Mouse (Mus musculus) lung, embryonic 15.5 days (tissue): Measurements from ENCODE around the gene Pacs2. TPM values are rescaled to one million over a fixed set of nuclear protein-coding genes. Genes with fewer than 3 reads are reported as not detected.

ENCODE experiments used
- ATAC-seq: fragments of 200-750 bp; cut with Nextera tagmentation; 2 replicates; pipeline ENCODE4 v1.8.0; 2017; ENCODE audit warnings: moderate number of reproducible peaks, borderline replicate concordance; ENCODE audit not compliant: low FRiP score, low TSS enrichment; ENCODE audit errors: extremely low read depth
- H3K27ac ChIP-seq: fragments of 300-500 bp; sonication (generic); 2 replicates; pipeline ENCODE4 v1.5.1; 2015; ENCODE audit warnings: moderate library complexity, mild to moderate bottlenecking, inconsistent platforms
- H3K27me3 ChIP-seq: fragments of 300-500 bp; sonication (generic); 2 replicates; pipeline ENCODE4 v1.6.1; 2015; ENCODE audit warnings: inconsistent platforms
- H3K36me3 ChIP-seq: fragments of 300-500 bp; sonication (generic); 2 replicates; pipeline ENCODE4 v1.6.1; 2015; ENCODE audit warnings: inconsistent platforms
- H3K4me1 ChIP-seq: fragments of 300-500 bp; sonication (generic); 2 replicates; pipeline ENCODE4 v1.6.1; 2015; ENCODE audit warnings: inconsistent platforms
- H3K4me2 ChIP-seq: fragments of 300-500 bp; sonication (generic); 2 replicates; pipeline ENCODE4 v1.6.1; 2015; ENCODE audit warnings: inconsistent platforms, mild to moderate bottlenecking, moderate library complexity
- H3K4me3 ChIP-seq: fragments of 300-500 bp; sonication (generic); 2 replicates; pipeline ENCODE4 v1.5.1; 2015; ENCODE audit warnings: mild to moderate bottlenecking, inconsistent platforms
- H3K9ac ChIP-seq: fragments of 300-500 bp; sonication (generic); 2 replicates; pipeline ENCODE4 v1.6.1; 2015; ENCODE audit warnings: inconsistent platforms
- H3K9me3 ChIP-seq: fragments of 300-500 bp; sonication (generic); 2 replicates; pipeline ENCODE4 v1.6.1; 2016; ENCODE audit warnings: inconsistent platforms
- WGBS: fragments of 180-500 bp; shearing (Covaris S2); methylation state at CpG from one replicate; pipeline ENCODE4 v1.1.7; 2015; 5-methylcytosine and 5-hydroxymethylcytosine counted together
- polyA plus RNA-seq: library from polyadenylated mRNA; unstranded; fragments of >200 nt; fragmentation: Nextera tagmentation; extraction: Ambion mirVana; gene quantifications from 2 replicates; pipeline ENCODE4 v1.2.1, GENCODE M21; 2015

The Pacs2 gene
- polyA plus RNA-seq, 1 experiment from 2014 or later: 13.2 TPM

GRCm38 (mm10) chr12:112991444-112991843 is 22.9 kb upstream of the Pacs2 start:
- Histone ChIP-seq H3K4me1 (no peaks in the 10 kb centered on the region), H3K9ac (no peak overlapping the region), H3K4me2 (no peak overlapping the region), H3K27ac (no peak overlapping the region), H3K4me3 (no peak overlapping the region), H3K36me3 (peaks cover 37% of the 10 kb centered on the region), H3K27me3 (no peaks in the 10 kb centered on the region), H3K9me3 (no peaks in the 10 kb centered on the region)
- 82% methylated on average over 2 of the region's 2 CpGs for WGBS
- no peak for ATAC-seq

GRCm38 (mm10) chr12:112994153-112994552 is 20.2 kb upstream of the Pacs2 start:
- no peak overlapping the region for H3K4me2 ChIP-seq
- no peak for ATAC-seq
- H3K9ac ChIP-seq: no peak overlapping the region
- H3K36me3 ChIP-seq: peaks cover 22% of the 10 kb centered on the region
- H3K4me1 ChIP-seq: peaks cover 12% of the 10 kb centered on the region
- H3K4me3 ChIP-seq: no peak overlapping the region
- no peaks in the 10 kb centered on the region for H3K9me3 ChIP-seq
- WGBS: 61% methylated on average over 4 of the region's 4 CpGs
- H3K27me3 ChIP-seq: no peaks in the 10 kb centered on the region
- H3K27ac ChIP-seq: no peak overlapping the region

- Histone ChIP-seq H3K4me1 (peaks cover 24% of the 10 kb centered on the region), H3K36me3 (0 out of 2 replicates have a peak, but pooled peaks cover 5% of the 10 kb centered on the region), H3K9me3 (no peaks in the 10 kb centered on the region), H3K9ac (peak overlapping the region; percentile 95), H3K27me3 (no peaks in the 10 kb centered on the region), H3K4me2 (peak overlapping the region; percentile 61), H3K27ac (peak overlapping the region; percentile 96), H3K4me3 (peak overlapping the region; percentile 87)
- under 1% methylated on average over 56 of the region's 56 CpGs for WGBS
- ATAC-seq: no peak
These were observed 14.6 kb upstream of the Pacs2 start for GRCm38 (mm10) chr12:112999569-113000293.

GRCm38 (mm10) chr12:113000294-113001132 is 13.8 kb upstream of the Pacs2 start, which contains the start of gene Brf1:
Gene Brf1, minus strand, starts transcription at chr12:113000704.
- Histone ChIP-seq H3K27ac (peak within 1 kb of the TSS; percentile 96), H3K36me3 (0 out of 2 replicates have a peak, but pooled peaks cover 2% of the 10 kb centered on the region), H3K27me3 (no peaks in the 10 kb centered on the region), H3K4me3 (peak within 1 kb of the TSS; percentile 87), H3K9me3 (no peaks in the 10 kb centered on the region), H3K9ac (peak within 1 kb of the TSS; percentile 95), H3K4me1 (peaks cover 24% of the 10 kb centered on the region), H3K4me2 (peak within 1 kb of the TSS; percentile 64)
- WGBS: under 1% methylated on average over 84 of the region's 96 CpGs
- peak; percentile 97 for ATAC-seq

GRCm38 (mm10) chr12:113001133-113001474 is 13.2 kb upstream of the Pacs2 start:
- Histone ChIP-seq H3K27ac (peak overlapping the region; percentile 96), H3K4me2 (peak overlapping the region; percentile 64), H3K27me3 (no peaks in the 10 kb centered on the region), H3K36me3 (no peaks in the 10 kb centered on the region), H3K9me3 (no peaks in the 10 kb centered on the region), H3K4me3 (peak overlapping the region; percentile 87), H3K4me1 (peaks cover 24% of the 10 kb centered on the region), H3K9ac (peak overlapping the region; percentile 40)
- WGBS: 3% methylated on average over 5 of the region's 5 CpGs
- ATAC-seq: no peak; the same call in 1 of the 2 replicates

GRCm38 (mm10) chr12:113002667-113003066 is 11.6 kb upstream of the Pacs2 start:
- no peak overlapping the region for H3K9ac ChIP-seq
- H3K4me3 ChIP-seq: no peak overlapping the region
- no peak overlapping the region for H3K27ac ChIP-seq
- 41% methylated on average over 2 of the region's 2 CpGs for WGBS
- ATAC-seq: no peak
- H3K9me3 ChIP-seq: no peaks in the 10 kb centered on the region
- H3K4me2 ChIP-seq: no peak overlapping the region
- H3K4me1 ChIP-seq: peaks cover 24% of the 10 kb centered on the region
- H3K27me3 ChIP-seq: no peaks in the 10 kb centered on the region
- no peaks in the 10 kb centered on the region for H3K36me3 ChIP-seq

- H3K9ac ChIP-seq: no peak overlapping the region
- 74% methylated on average over 8 of the region's 8 CpGs for WGBS
These were observed 10.3 kb upstream of the Pacs2 start for GRCm38 (mm10) chr12:113004011-113004410.

GRCm38 (mm10) chr12:113004993-113005392 is 9.3 kb upstream of the Pacs2 start:
- H3K9ac ChIP-seq: no peak overlapping the region
- 30% methylated on average over 4 of the region's 4 CpGs for WGBS

More at GRCm38 (mm10) chr12:113004011-113004410, 10.3 kb upstream of the Pacs2 start:
- no peaks in the 10 kb centered on the region for H3K36me3 ChIP-seq
- H3K27me3 ChIP-seq: no peaks in the 10 kb centered on the region
- H3K4me1 ChIP-seq: peaks cover 14% of the 10 kb centered on the region
- H3K4me3 ChIP-seq: no peak overlapping the region
- H3K27ac ChIP-seq: no peak overlapping the region
- no peaks in the 10 kb centered on the region for H3K9me3 ChIP-seq
- no peak for ATAC-seq
- no peak overlapping the region for H3K4me2 ChIP-seq

GRCm38 (mm10) chr12:113011702-113012360 is 2.5 kb upstream of the Pacs2 start:
- no peak overlapping the region for H3K9ac ChIP-seq
- ATAC-seq: no peak
- H3K4me1 ChIP-seq: peaks cover 24% of the 10 kb centered on the region
- H3K4me3 ChIP-seq: no peak overlapping the region
- WGBS: 65% methylated on average over 6 of the region's 6 CpGs
- H3K9me3 ChIP-seq: no peaks in the 10 kb centered on the region
- H3K36me3 ChIP-seq: no peaks in the 10 kb centered on the region
- H3K27ac ChIP-seq: peak overlapping the region; percentile 5; the same call in 1 of the 2 replicates
- H3K27me3 ChIP-seq: no peaks in the 10 kb centered on the region
- H3K4me2 ChIP-seq: no peak overlapping the region

More at GRCm38 (mm10) chr12:113004993-113005392, 9.3 kb upstream of the Pacs2 start:
- no peak overlapping the region for H3K4me2 ChIP-seq
- H3K4me3 ChIP-seq: no peak overlapping the region
- no peak overlapping the region for H3K27ac ChIP-seq
- H3K36me3 ChIP-seq: no peaks in the 10 kb centered on the region
- H3K4me1 ChIP-seq: peaks cover 11% of the 10 kb centered on the region
- ATAC-seq: no peak
- no peaks in the 10 kb centered on the region for H3K27me3 ChIP-seq
- H3K9me3 ChIP-seq: no peaks in the 10 kb centered on the region

GRCm38 (mm10) chr12:113012443-113012842 is 1.9 kb upstream of the Pacs2 start:
- 84% methylated on average over 5 of the region's 5 CpGs for WGBS
- H3K9me3 ChIP-seq: no peaks in the 10 kb centered on the region
- ATAC-seq: no peak

GRCm38 (mm10) chr12:113013021-113013491 is 1.3 kb upstream of the Pacs2 start:
- Histone ChIP-seq H3K4me1 (peaks cover 24% of the 10 kb centered on the region), H3K9me3 (no peaks in the 10 kb centered on the region), H3K27ac (peak overlapping the region; percentile 90), H3K9ac (peak overlapping the region; percentile 69; the same call in 1 of the 2 replicates), H3K36me3 (no peaks in the 10 kb centered on the region), H3K4me2 (peak overlapping the region; percentile 62; the same call in 1 of the 2 replicates), H3K27me3 (no peaks in the 10 kb centered on the region), H3K4me3 (peak overlapping the region; percentile 92; the same call in 1 of the 2 replicates)
- ATAC-seq: no peak
- 60% methylated on average over 3 of the region's 3 CpGs for WGBS

More at GRCm38 (mm10) chr12:113012443-113012842, 1.9 kb upstream of the Pacs2 start:
- no peak overlapping the region for H3K4me2 ChIP-seq
- H3K36me3 ChIP-seq: no peaks in the 10 kb centered on the region
- H3K9ac ChIP-seq: no peak overlapping the region
- H3K27me3 ChIP-seq: no peaks in the 10 kb centered on the region
- H3K4me3 ChIP-seq: no peak overlapping the region
- peak overlapping the region; percentile 90; the same call in 1 of the 2 replicates for H3K27ac ChIP-seq
- H3K4me1 ChIP-seq: peaks cover 24% of the 10 kb centered on the region
